Comparison of ENCODE assay signal across 16 mouse cellular contexts in genomic region chr4:55741355-55741754, GRCm38 (mm10).
A peak's percentile ranks its signal among the peaks of the same experiment; 100 is the strongest.
DNase-seq lines count a peak whose midpoint lies in the region; ATAC-seq lines count a peak whose summit lies in the region.
"Had no signal": no experiment of that assay in that cellular context is flagged by ENCODE, and none has a peak within 500 bp of the region (broad histone marks: within the 10 kb centered on the region; RNA-seq: fewer than 3 reads in every experiment).

No protein-coding gene starts in this region.

- H3K4me1 ChIP-seq in midbrain, embryonic 14.5 days (ENCODE audit: control insufficient read depth, insufficient read depth, low read length): no peaks in the 10 kb centered on the region
- H3K4me1 ChIP-seq: embryonic facial prominence, embryonic 10.5 days had no signal

- WGBS in midbrain, embryonic 14.5 days: 94% methylated on average over 8 of the region's 8 CpGs

- intact Hi-C loops in heart, postnatal 25 days (cut with DNase I): no loop called here

- H3K4me3 ChIP-seq in midbrain, embryonic 14.5 days (replicated peaks; ENCODE audit: low read depth, low read length): no peak overlapping the region
- H3K4me3 ChIP-seq: embryonic facial prominence, embryonic 10.5 days; erythroblast, embryonic 14.5 days; limb, embryonic 13.5 days had no signal

- peak; percentile 98 for DNase-seq in heart, adult 11 months
- DNase-seq in heart, postnatal 25 days (ENCODE audit: low spot score): no peak
- peak; percentile 39 for DNase-seq in layer of hippocampus, adult 11-12 months (ENCODE audit: low spot score)
- DNase-seq in layer of hippocampus, adult 8-10 months (ENCODE audit: low spot score in 2 of 2): no peak
- peak; percentile 28 to 31 for DNase-seq in right cerebral cortex, postnatal 10 days (ENCODE audit: low spot score in 2 of 2)
- no peak for DNase-seq in right cerebral cortex, postnatal 4 days
- DNase-seq in midbrain, embryonic 14.5 days: no peak
- DNase-seq: adrenal gland, postnatal 25 days; cerebellum, postnatal 25 days; forebrain, postnatal 0 days had no signal

- H3K36me3 ChIP-seq in midbrain, embryonic 14.5 days (ENCODE audit: control insufficient read depth, insufficient read depth, low read length): no peaks in the 10 kb centered on the region
- H3K36me3 ChIP-seq: embryonic facial prominence, embryonic 10.5 days; limb, embryonic 13.5 days had no signal

- no peaks in the 10 kb centered on the region for H3K9me3 ChIP-seq in midbrain, embryonic 14.5 days (ENCODE audit: control insufficient read depth, low read length)
- H3K9me3 ChIP-seq: embryonic facial prominence, embryonic 10.5 days; limb, embryonic 13.5 days had no signal

- H3K27me3 ChIP-seq in midbrain, embryonic 14.5 days (ENCODE audit: control insufficient read depth, insufficient read depth, low read length): no peaks in the 10 kb centered on the region
- H3K27me3 ChIP-seq: limb, embryonic 13.5 days had no signal

- H3K27ac ChIP-seq in midbrain, embryonic 14.5 days (replicated peaks; ENCODE audit: low read depth, low read length): no peak overlapping the region
- H3K27ac ChIP-seq: embryonic facial prominence, embryonic 10.5 days; limb, embryonic 13.5 days had no signal

- no peak for ATAC-seq in midbrain, embryonic 14.5 days (ENCODE audit: low FRiP score, low TSS enrichment)
- ATAC-seq: activated CD4-positive, CD25-positive, alpha-beta regulatory T cell, adult 4 months; forebrain, postnatal 0 days; inflammation-experienced regulatory T-cells, adult 6 months had no signal

- no peak overlapping the region for H3K9ac ChIP-seq in midbrain, embryonic 14.5 days (replicated peaks; ENCODE audit: low read length)
- H3K9ac ChIP-seq: forebrain, postnatal 0 days; limb, embryonic 13.5 days had no signal

- no peak overlapping the region for H3K4me2 ChIP-seq in midbrain, embryonic 14.5 days (ENCODE audit: low read length)
- H3K4me2 ChIP-seq: limb, embryonic 13.5 days; midbrain, embryonic 11.5 days had no signal

Comparison
In these comparisons a context has a peak if more than half of its experiments do, and no peak if none do; other contexts are left out.
1. DNase-seq: peak in heart, adult 11 months (single experiment), layer of hippocampus, adult 11-12 months (single experiment) and right cerebral cortex, postnatal 10 days (2 of 2); none in heart, postnatal 25 days (single experiment), layer of hippocampus, adult 8-10 months (0 of 2), right cerebral cortex, postnatal 4 days (single experiment) and midbrain, embryonic 14.5 days (single experiment).